Mouse (Mus musculus): ENCODE results near the gene Car7. TPM values are rescaled to one million over a fixed set of nuclear protein-coding genes. Genes with fewer than 3 reads are reported as not detected.

Gene Car7
- polyA plus RNA-seq, 1 experiment from 2014 or later: 0.57 TPM

DNA sequence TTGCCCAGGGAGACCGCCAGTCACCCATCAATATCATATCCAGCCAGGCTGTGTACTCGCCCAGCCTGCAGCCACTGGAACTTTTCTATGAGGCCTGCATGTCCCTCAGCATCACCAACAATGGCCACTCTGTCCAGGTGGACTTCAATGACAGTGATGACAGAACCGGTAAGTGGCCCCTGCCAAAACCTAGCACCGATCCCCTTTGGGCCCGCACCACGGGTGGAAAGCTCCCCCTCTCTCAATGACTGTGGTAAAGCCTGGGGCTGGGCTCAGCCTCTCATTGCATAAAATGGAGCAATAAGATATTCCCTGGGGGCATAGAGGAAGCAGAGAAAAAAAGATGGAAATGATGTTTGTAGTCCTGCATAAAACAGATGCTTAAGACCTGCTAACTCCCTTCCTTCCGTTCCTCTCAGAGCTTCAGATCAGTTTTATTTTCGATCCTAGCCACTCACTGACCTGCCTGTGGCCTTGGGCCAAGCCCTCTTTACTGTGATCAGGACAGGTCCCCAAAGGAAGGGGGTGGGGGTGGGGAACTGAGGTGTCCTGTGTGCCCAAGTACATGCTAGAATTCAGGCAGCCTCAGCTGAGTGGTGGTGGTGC lies 9.1 kb downstream of the Car7 start:
- no peaks in the 10 kb centered on the region for H3K9me3 ChIP-seq (ENCODE audit: control insufficient read depth, low read length)
- no peak overlapping the region for H3K4me3 ChIP-seq (ENCODE audit: low read depth, low read length)
- ATAC-seq (ENCODE audit: insufficient number of reproducible peaks, low FRiP score, low TSS enrichment, low read depth) (no peak), DNase-seq (ENCODE audit: low spot score) (no peak)
- WGBS: 82% methylated on average over 8 of the region's 8 CpGs
- no peak overlapping the region for H3K4me2 ChIP-seq (ENCODE audit: low read depth, severe bottlenecking)
- H3K27ac ChIP-seq (replicated peaks; ENCODE audit: low read depth, low read length): no peak overlapping the region
- H3K9ac ChIP-seq (ENCODE audit: low read length): no peak overlapping the region
- H3K4me1 ChIP-seq (ENCODE audit: control insufficient read depth, insufficient read depth, low read length): no peaks in the 10 kb centered on the region
- H3K36me3 ChIP-seq (ENCODE audit: control insufficient read depth, insufficient read depth, low read length): no peaks in the 10 kb centered on the region
- peaks cover 54% of the 10 kb centered on the region for H3K27me3 ChIP-seq (ENCODE audit: control insufficient read depth, insufficient read depth, low read length)

DNA sequence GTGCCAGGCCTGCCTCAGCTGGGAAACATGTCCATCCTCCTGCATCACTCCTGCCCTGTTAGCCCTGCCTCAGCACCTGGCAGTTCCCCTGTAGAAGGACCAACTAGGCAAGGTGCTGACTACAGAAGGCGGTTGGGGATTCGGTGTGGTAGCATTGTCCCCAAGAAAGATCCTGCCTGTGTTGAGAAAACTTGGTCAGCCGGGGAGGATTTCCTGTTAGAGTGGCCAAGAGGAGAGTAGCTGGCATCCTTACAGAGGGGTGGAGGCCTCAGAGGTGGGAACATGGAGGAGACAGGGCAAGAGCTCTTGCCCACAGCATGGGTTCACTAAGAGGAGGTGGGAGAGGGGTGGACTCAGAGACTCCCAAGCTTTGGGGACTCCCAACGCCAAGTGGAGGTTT lies 20.7 kb downstream of the Car7 start:
- Histone ChIP-seq H3K9ac (ENCODE audit: low read length) (no peak overlapping the region), H3K36me3 (ENCODE audit: control insufficient read depth, insufficient read depth, low read length) (no peaks in the 10 kb centered on the region), H3K27me3 (ENCODE audit: control insufficient read depth, insufficient read depth, low read length) (no peaks in the 10 kb centered on the region), H3K9me3 (ENCODE audit: control insufficient read depth, low read length) (no peaks in the 10 kb centered on the region), H3K4me1 (ENCODE audit: control insufficient read depth, insufficient read depth, low read length) (no peaks in the 10 kb centered on the region), H3K27ac (replicated peaks; ENCODE audit: low read depth, low read length) (no peak overlapping the region), H3K4me2 (ENCODE audit: low read depth, severe bottlenecking) (no peak overlapping the region), H3K4me3 (ENCODE audit: low read depth, low read length) (no peak overlapping the region)
- 90% methylated on average over 4 of the region's 4 CpGs for WGBS
- ATAC-seq (ENCODE audit: insufficient number of reproducible peaks, low FRiP score, low TSS enrichment, low read depth) (no peak), DNase-seq (ENCODE audit: low spot score) (no peak)

DNA sequence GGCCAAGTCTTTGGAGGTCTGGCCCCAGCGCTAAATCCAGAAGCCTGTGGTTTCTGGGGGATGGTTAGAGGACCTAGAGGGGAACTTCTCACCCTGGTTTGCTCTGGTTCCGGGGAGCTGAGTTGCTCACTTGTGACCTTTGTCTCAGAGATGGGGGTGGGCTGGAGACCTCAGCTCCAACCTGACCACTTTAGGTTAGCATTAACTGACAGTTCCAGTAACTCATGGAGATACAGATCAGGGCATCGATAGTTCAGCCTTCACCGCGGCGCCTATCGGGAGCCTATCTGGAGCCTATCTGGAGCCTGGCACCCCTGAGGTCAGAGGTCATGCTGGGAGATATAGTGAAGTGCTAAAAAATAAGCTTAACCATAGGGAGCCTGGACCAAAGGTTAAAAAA lies 22.7 kb downstream of the Car7 start:
- no peak overlapping the region for H3K4me2 ChIP-seq (ENCODE audit: low read depth, severe bottlenecking)
- ATAC-seq (ENCODE audit: insufficient number of reproducible peaks, low FRiP score, low TSS enrichment, low read depth) (no peak), DNase-seq (ENCODE audit: low spot score) (no peak)
- H3K9me3 ChIP-seq (ENCODE audit: control insufficient read depth, low read length): no peaks in the 10 kb centered on the region
- H3K36me3 ChIP-seq (ENCODE audit: control insufficient read depth, insufficient read depth, low read length): no peaks in the 10 kb centered on the region
- no peak overlapping the region for H3K4me3 ChIP-seq (ENCODE audit: low read depth, low read length)
- H3K9ac ChIP-seq (ENCODE audit: low read length): no peak overlapping the region
- H3K27me3 ChIP-seq (ENCODE audit: control insufficient read depth, insufficient read depth, low read length): no peaks in the 10 kb centered on the region
- 66% methylated on average over 7 of the region's 7 CpGs for WGBS
- no peaks in the 10 kb centered on the region for H3K4me1 ChIP-seq (ENCODE audit: control insufficient read depth, insufficient read depth, low read length)
- H3K27ac ChIP-seq (replicated peaks; ENCODE audit: low read depth, low read length): no peak overlapping the region

DNA sequence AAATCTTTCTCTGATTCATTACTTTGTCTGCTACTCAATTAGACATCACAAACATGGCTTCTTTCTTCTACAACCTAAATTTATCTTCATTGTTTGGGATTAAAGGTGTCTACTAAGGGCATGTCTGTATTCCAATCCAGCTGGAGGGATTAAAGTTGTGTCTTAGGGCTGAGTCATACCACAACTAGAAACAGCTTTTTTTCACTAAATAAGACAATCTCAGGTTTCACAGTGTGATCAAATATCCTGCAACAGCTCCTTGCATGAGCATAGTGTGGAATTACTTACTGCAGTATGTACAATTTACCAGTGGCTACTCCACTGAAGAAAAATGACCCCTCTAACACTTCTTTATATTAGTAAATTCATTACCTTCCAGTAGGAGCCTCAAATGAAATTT lies 26.2 kb downstream of the Car7 start:
- no peak for DNase-seq (ENCODE audit: low spot score)
- Histone ChIP-seq H3K9me3 (ENCODE audit: control insufficient read depth, low read length) (no peaks in the 10 kb centered on the region), H3K4me2 (ENCODE audit: low read depth, severe bottlenecking) (no peak overlapping the region), H3K4me3 (ENCODE audit: low read depth, low read length) (no peak overlapping the region), H3K4me1 (ENCODE audit: control insufficient read depth, insufficient read depth, low read length) (no peaks in the 10 kb centered on the region), H3K9ac (ENCODE audit: low read length) (no peak overlapping the region), H3K27me3 (ENCODE audit: control insufficient read depth, insufficient read depth, low read length) (no peaks in the 10 kb centered on the region), H3K36me3 (ENCODE audit: control insufficient read depth, insufficient read depth, low read length) (no peaks in the 10 kb centered on the region), H3K27ac (replicated peaks; ENCODE audit: low read depth, low read length) (no peak overlapping the region)
- no peak for ATAC-seq (ENCODE audit: insufficient number of reproducible peaks, low FRiP score, low TSS enrichment, low read depth)

DNA sequence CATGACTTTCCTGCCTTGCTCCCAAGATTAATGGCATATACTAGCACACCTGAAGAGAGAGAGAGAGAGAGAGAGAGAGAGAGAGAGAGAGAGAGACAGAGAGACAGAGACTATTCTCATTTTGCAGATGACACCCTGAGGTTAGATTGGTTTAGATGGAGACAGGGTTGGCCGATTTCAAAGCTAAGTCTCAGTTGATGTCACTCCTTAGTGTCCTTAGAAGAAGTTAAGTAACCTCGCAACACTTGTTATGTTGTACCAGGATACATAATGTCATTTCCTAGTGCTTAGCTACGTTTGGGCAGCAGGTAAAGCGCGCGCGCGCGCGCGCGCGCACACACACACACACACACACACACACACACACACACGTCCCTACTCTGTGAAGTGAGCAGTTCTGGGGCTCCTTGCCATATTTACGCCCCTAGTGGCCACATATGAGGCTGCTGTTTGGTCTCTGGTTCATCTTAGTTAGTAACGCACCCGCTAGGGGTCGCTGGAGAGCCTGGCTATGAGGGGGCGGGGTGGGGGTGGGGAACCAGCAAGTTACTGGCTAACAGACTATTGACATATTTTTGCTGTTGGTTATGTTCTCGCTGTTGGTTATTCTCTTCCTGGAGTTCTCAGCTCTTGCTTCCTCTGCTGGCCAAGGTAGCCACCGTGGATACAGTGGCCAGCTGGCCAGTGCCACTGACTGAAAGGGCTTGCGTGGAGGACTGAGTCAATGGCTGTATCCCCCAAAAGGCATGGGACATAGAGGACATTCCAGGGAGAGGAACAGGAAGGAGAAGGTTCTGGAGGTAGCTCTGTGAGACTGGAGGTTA lies 30.4 kb downstream of the Car7 start:
- Histone ChIP-seq H3K4me3 (ENCODE audit: low read depth, low read length) (no peak overlapping the region), H3K9me3 (ENCODE audit: control insufficient read depth, low read length) (no peaks in the 10 kb centered on the region), H3K27ac (replicated peaks; ENCODE audit: low read depth, low read length) (no peak overlapping the region), H3K36me3 (ENCODE audit: control insufficient read depth, insufficient read depth, low read length) (no peaks in the 10 kb centered on the region), H3K9ac (ENCODE audit: low read length) (no peak overlapping the region), H3K27me3 (ENCODE audit: control insufficient read depth, insufficient read depth, low read length) (no peaks in the 10 kb centered on the region), H3K4me1 (ENCODE audit: control insufficient read depth, insufficient read depth, low read length) (no peaks in the 10 kb centered on the region), H3K4me2 (ENCODE audit: low read depth, severe bottlenecking) (no peak overlapping the region)
- ATAC-seq (ENCODE audit: insufficient number of reproducible peaks, low FRiP score, low TSS enrichment, low read depth) (peak; percentile 67; the same call in 1 of the 2 replicates), DNase-seq (ENCODE audit: low spot score) (peak; percentile 89)
- 19% methylated on average over 22 of the region's 22 CpGs for WGBS

DNA sequence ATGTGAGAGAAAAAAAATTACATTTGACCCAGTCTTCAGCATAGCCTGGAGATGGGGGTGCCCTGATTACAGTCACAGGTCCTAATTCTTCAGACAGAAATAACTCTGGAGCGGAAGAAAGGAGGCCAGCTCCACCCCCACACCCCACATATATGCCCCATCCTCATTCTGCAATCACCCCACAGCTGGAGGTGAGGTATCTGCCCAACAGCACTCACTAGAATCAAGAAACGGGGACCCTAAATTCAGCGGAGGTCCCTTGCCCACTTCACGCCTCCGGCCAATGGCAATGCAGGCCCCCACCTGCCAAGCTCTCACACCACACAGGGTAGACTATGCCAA lies 30.9 kb downstream of the Car7 start:
- Histone ChIP-seq H3K4me3 (ENCODE audit: low read depth, low read length) (no peak overlapping the region), H3K4me2 (ENCODE audit: low read depth, severe bottlenecking) (no peak overlapping the region), H3K36me3 (ENCODE audit: control insufficient read depth, insufficient read depth, low read length) (no peaks in the 10 kb centered on the region), H3K9ac (ENCODE audit: low read length) (no peak overlapping the region), H3K9me3 (ENCODE audit: control insufficient read depth, low read length) (no peaks in the 10 kb centered on the region), H3K27ac (replicated peaks; ENCODE audit: low read depth, low read length) (no peak overlapping the region), H3K4me1 (ENCODE audit: control insufficient read depth, insufficient read depth, low read length) (no peaks in the 10 kb centered on the region), H3K27me3 (ENCODE audit: control insufficient read depth, insufficient read depth, low read length) (no peaks in the 10 kb centered on the region)
- ATAC-seq (ENCODE audit: insufficient number of reproducible peaks, low FRiP score, low TSS enrichment, low read depth) (peak; percentile 50; the same call in 1 of the 2 replicates), DNase-seq (ENCODE audit: low spot score) (no peak)
- 89% methylated on average over 5 of the region's 5 CpGs for WGBS

DNA sequence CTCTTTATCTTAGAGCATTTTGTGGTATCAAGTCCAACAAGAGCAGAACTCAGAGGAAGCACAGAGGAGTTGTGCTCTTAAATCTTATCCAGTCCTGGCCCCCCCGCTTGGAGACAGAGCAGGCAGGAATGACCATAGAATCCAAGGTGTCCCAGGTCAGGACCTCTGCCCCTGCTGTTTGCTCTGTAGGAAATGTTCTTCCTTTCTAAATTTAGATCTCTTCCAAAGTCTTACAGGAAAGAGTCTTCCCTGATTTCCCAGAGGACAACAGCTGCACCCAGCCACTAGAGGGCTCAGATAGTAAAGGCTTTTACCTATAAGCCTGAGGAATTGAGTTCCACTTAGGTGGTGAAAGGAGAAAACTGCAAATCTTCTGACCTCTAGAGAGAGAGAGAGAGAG lies 35.1 kb downstream of the Car7 start:
- H3K9ac ChIP-seq (ENCODE audit: low read length): no peak overlapping the region
- no peak overlapping the region for H3K27ac ChIP-seq (replicated peaks; ENCODE audit: low read depth, low read length)
- H3K27me3 ChIP-seq (ENCODE audit: control insufficient read depth, insufficient read depth, low read length): no peaks in the 10 kb centered on the region
- ATAC-seq (ENCODE audit: insufficient number of reproducible peaks, low FRiP score, low TSS enrichment, low read depth) (no peak), DNase-seq (ENCODE audit: low spot score) (no peak)
- H3K9me3 ChIP-seq (ENCODE audit: control insufficient read depth, low read length): no peaks in the 10 kb centered on the region
- no peak overlapping the region for H3K4me2 ChIP-seq (ENCODE audit: low read depth, severe bottlenecking)
- no peaks in the 10 kb centered on the region for H3K36me3 ChIP-seq (ENCODE audit: control insufficient read depth, insufficient read depth, low read length)
- WGBS: 62% methylated on average over 1 of the region's 1 CpGs
- H3K4me3 ChIP-seq (ENCODE audit: low read depth, low read length): no peak overlapping the region
- no peaks in the 10 kb centered on the region for H3K4me1 ChIP-seq (ENCODE audit: control insufficient read depth, insufficient read depth, low read length)

DNA sequence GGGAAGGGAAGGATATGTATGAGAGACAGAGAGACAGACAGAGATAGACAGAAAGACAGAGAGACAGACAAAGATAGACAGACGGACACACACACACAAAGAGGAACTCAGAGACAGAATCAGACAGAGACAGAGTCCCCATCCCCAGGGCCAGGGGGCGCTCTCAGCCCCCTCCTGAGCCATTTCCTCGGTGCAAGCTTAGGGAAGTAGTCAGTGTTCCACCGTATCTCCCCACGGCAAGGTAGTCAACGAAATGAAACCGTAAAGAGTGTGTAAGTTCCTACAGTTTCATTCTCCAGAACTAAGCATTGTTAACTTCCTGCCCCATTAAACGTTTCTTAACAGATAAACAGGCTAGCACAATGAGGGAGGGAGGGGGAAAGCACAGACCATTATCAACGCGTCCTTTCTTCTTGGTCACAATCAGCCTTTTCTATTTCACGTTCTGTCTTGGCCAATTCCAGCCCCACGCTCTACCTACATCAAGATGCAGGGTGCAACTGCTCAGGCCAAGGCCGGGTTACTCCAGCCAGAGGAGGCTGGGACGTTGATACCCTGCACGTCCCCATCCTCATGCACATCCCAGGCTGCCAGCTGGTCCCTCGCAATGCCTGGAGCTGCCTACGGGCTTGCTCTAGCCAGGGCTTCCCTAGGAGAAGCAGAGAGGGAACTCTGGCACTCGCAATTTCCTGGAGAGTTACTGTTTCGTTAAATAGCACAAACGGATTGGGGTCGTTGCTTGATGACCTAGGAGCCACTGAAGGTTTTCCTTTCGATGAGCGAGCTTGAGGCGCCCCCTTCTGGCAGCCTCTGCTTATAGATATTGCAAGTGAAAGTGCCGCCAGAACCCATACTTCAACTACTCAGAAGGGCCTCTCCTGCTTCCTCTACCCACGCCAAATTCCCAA lies 36.2 kb downstream of the Car7 start:
- Histone ChIP-seq H3K9ac (ENCODE audit: low read length) (peak overlapping the region; percentile 34; the same call in 1 of the 2 replicates), H3K9me3 (ENCODE audit: control insufficient read depth, low read length) (no peaks in the 10 kb centered on the region), H3K36me3 (ENCODE audit: control insufficient read depth, insufficient read depth, low read length) (no peaks in the 10 kb centered on the region), H3K27me3 (ENCODE audit: control insufficient read depth, insufficient read depth, low read length) (no peaks in the 10 kb centered on the region), H3K4me3 (ENCODE audit: low read depth, low read length) (peak overlapping the region; percentile 20), H3K4me1 (ENCODE audit: control insufficient read depth, insufficient read depth, low read length) (no peaks in the 10 kb centered on the region), H3K4me2 (ENCODE audit: low read depth, severe bottlenecking) (peak overlapping the region; percentile 59), H3K27ac (replicated peaks; ENCODE audit: low read depth, low read length) (no peak overlapping the region)
- WGBS: 6% methylated on average over 26 of the region's 26 CpGs
- DNase-seq (ENCODE audit: low spot score) (peak; percentile 94), ATAC-seq (ENCODE audit: insufficient number of reproducible peaks, low FRiP score, low TSS enrichment, low read depth) (peak; percentile 54; the same call in 1 of the 2 replicates)
